ENCODE assay signal across 11 mouse cellular contexts in genomic region chr13:45950355-45950861, GRCm38 (mm10). TPM values are rescaled to one million over a fixed set of nuclear protein-coding genes. Genes with fewer than 3 reads are reported as not detected.
A peak's percentile ranks its signal among the peaks of the same experiment; 100 is the strongest.
DNase-seq lines count a peak whose midpoint lies in the region; TF ChIP-seq lines count a peak whose summit lies in the region.
"Had no signal": no experiment of that assay in that cellular context is flagged by ENCODE, and none has a peak within 500 bp of the region (broad histone marks: within the 10 kb centered on the region; RNA-seq: fewer than 3 reads in every experiment).

No protein-coding gene starts in this region.

- H3K27me3 ChIP-seq in kidney, adult 2 months (replicated peaks; ENCODE audit: control insufficient read depth, insufficient read depth, low read length), result no peaks in the 10 kb centered on the region

- peak overlapping the region; percentile 66 for H3K27ac ChIP-seq in kidney, adult 2 months (ENCODE audit: insufficient read depth, low read depth, low read length)

- no peak for TF ChIP-seq CTCF in kidney, adult 2 months (conservative IDR thresholded peaks at IDR 0.05; ENCODE audit: insufficient read depth, insufficient read length, low read depth, low read length)

- DNase-seq in kidney, adult 2 months, result peak; percentile 81
- DNase-seq in kidney, adult 11 months, result no peak
- peak; percentile 29 for DNase-seq in retina, adult 2 months (ENCODE audit: low read depth, low spot score)
- DNase-seq in retina, embryonic 14.5 days (ENCODE audit: low spot score), result no peak
- peak; percentile 36 to 66 for DNase-seq in kidney, postnatal 25 days
- no peak for DNase-seq in left cerebral cortex, postnatal 4 days
- no peak for DNase-seq in cerebellum, adult 8-10 months
- no peak for DNase-seq in adrenal gland, adult 2 months
- DNase-seq: cerebellum, postnatal 25 days; right cerebral cortex, postnatal 14 days; thymus, postnatal 25 days had no signal

- 25% methylated on average over 8 of the region's 8 CpGs for WGBS in kidney, adult 2 months

- 0 out of 2 replicates have a peak, but pooled peaks cover 1% of the 10 kb centered on the region for H3K36me3 ChIP-seq in kidney, adult 2 months (ENCODE audit: control insufficient read depth, insufficient read depth, low read length)

- H3K4me3 ChIP-seq in kidney, adult 2 months (ENCODE audit: insufficient read depth, low read depth, low read length), result no peak overlapping the region

- peaks cover 15% of the 10 kb centered on the region for H3K4me1 ChIP-seq in kidney, adult 2 months (ENCODE audit: control insufficient read depth, insufficient read depth, low read length)

- intact Hi-C loops in left cerebral cortex, postnatal 4 days (cut with DNase I), result no loop called here

- no peak for TF ChIP-seq POLR2A in kidney, adult 2 months (IDR thresholded peaks at IDR 0.05; ENCODE audit: low read depth, low read length)

RNA-seq across cellular contexts. Expression of gene Atxn1, which starts 14.4 kb away (rescaled TPM):
- 15.0 and 17.9 TPM in 2 replicates for polyA plus RNA-seq in kidney, adult 2 months (2012; rRNA removed)
- total RNA-seq in left cerebral cortex, postnatal 4 days (2021), result 100 to 1,000 TPM in 1 of 2 experiments, 10 to 100 TPM in 1; 91.3 to 126 TPM
- 10 to 100 TPM; 42.0 to 43.5 TPM for total RNA-seq in adrenal gland, adult 2 months (2021)
- 21.1 and 27.3 TPM in 2 replicates for polyA plus RNA-seq in adrenal gland, adult 2 months (2012; rRNA removed)

Comparison
In these comparisons a context has a peak if more than half of its experiments do, and no peak if none do; other contexts are left out.
1. DNase-seq: peak in kidney, adult 2 months (single experiment), retina, adult 2 months (single experiment) and kidney, postnatal 25 days (2 of 2); none in kidney, adult 11 months (single experiment), retina, embryonic 14.5 days (single experiment), left cerebral cortex, postnatal 4 days (single experiment), cerebellum, adult 8-10 months (single experiment) and adrenal gland, adult 2 months (single experiment).